Mouse (Mus musculus): ENCODE data around the gene Amfr. TPM values are rescaled to one million over a fixed set of nuclear protein-coding genes. Genes with fewer than 3 reads are reported as not detected.

The Amfr gene
- polyA plus RNA-seq, 1 experiment from 2014 or later, result 49.6 TPM

DNA sequence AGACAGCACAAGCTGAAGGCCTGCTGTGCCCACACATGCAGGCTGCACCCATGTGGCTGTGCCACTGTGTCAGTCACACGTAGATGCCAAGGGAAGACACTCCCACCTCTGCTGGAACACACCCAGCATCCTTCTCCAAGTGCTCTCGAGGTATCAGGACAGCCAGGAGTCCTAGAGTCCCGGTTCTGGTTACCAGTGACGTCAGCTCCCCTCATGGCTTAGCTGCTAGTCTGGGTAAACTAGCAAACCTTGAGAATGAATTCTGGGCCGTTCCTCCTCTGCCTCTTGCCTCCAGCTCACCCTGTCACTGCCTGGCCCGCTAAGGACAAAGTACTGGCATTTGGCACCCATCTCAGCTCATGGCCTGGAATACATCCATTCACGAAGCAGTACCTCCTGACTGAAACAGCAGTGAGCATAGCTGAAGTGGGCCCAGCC lies 88.7 kb downstream of the Amfr start:
- no peaks in the 10 kb centered on the region for H3K9me3 ChIP-seq
- no peak overlapping the region for H3K4me3 ChIP-seq
- H3K27ac ChIP-seq, result no peak overlapping the region
- no peak overlapping the region for H3K9ac ChIP-seq
- no peak overlapping the region for H3K4me2 ChIP-seq
- H3K4me1 ChIP-seq, result no peaks in the 10 kb centered on the region
- 26% methylated on average over 7 of the region's 7 CpGs for WGBS
- no peaks in the 10 kb centered on the region for H3K27me3 ChIP-seq
- no peak for ATAC-seq (ENCODE audit: borderline replicate concordance, extremely low read depth, low FRiP score, low TSS enrichment)
- H3K36me3 ChIP-seq, result no peaks in the 10 kb centered on the region

Small RNAs within 50 kb of the gene (microRNA-seq; reads per million reads assigned to microRNA genes)
- gene Gm24159, result not detected

Other genes with a start within 250 kb of the Amfr start
- gene Gnao1, start 202.9 kb downstream of the Amfr start, polyA plus RNA-seq (2015; fragmentation: Nextera tagmentation; extraction: Ambion mirVana), result 3.4 and 3.5 TPM in 2 replicates
- gene Nudt21, start 24.2 kb upstream of the Amfr start, polyA plus RNA-seq (2015; fragmentation: Nextera tagmentation; extraction: Ambion mirVana), result 111 and 113 TPM in 2 replicates
- 10.6 and 13.7 TPM in 2 replicates for gene Ogfod1, start 24.4 kb upstream of the Amfr start, polyA plus RNA-seq (2015; fragmentation: Nextera tagmentation; extraction: Ambion mirVana)
- gene Bbs2, start 86.1 kb upstream of the Amfr start, polyA plus RNA-seq (2015; fragmentation: Nextera tagmentation; extraction: Ambion mirVana), result 9.7 and 13.1 TPM in 2 replicates
- gene Mt4, start 124.4 kb upstream of the Amfr start, polyA plus RNA-seq (2015; fragmentation: Nextera tagmentation; extraction: Ambion mirVana), result not detected in 2 replicates
- gene Mt3, start 139.8 kb upstream of the Amfr start, polyA plus RNA-seq (2015; fragmentation: Nextera tagmentation; extraction: Ambion mirVana), result 5.5 and 5.7 TPM in 2 replicates
- 26.6 and 33.1 TPM in 2 replicates for gene Mt2, start 159.8 kb upstream of the Amfr start, polyA plus RNA-seq (2015; fragmentation: Nextera tagmentation; extraction: Ambion mirVana)
- 144 and 179 TPM in 2 replicates for gene Mt1, start 166.2 kb upstream of the Amfr start, polyA plus RNA-seq (2015; fragmentation: Nextera tagmentation; extraction: Ambion mirVana)
- 99.9 and 101 TPM in 2 replicates for gene Nup93, start 201.7 kb upstream of the Amfr start, polyA plus RNA-seq (2015; fragmentation: Nextera tagmentation; extraction: Ambion mirVana)